Mouse (Mus musculus): Measurements from ENCODE around the gene Npas2. TPM values are rescaled to one million over a fixed set of nuclear protein-coding genes. Genes with fewer than 3 reads are reported as not detected.

Gene Npas2
- polyA plus RNA-seq, 1 experiment from 2014 or later: 0.11 TPM

DNA sequence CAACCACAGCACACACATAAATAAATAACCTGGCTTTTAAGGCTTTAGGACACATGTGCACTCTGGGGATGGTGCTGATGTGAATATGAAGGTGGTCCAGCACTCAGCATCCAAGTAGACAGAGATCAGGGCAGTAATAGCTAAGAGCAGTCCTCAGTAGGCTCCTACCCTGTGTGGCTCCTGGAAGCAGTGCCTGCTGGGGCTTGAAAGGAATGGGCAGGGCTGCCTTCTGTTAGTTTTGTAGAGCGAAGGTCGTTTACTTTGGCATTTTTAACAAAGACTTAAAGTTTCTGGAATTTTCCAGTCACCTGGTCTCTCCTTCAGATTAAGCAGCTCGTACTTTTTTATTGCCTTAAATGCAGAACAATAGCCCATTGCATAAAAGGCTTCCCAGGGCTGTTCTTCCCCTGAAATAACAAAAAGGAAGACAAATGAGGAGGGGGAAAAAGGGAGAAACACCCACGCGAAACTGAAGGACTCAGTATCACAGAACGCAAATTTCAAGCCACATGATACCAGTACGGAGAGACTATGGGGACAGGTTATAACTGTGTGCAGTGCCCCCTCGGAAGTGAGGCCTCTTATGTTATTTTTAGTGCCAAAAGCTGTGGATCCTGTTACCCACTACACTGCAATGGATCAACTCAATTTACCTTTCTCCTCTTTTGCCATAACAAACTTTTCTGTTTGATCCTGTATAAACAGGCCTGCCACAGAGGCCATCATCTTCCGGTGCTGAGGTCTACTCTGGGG is 44.1 kb downstream of the Npas2 start:
- ATAC-seq (replicated peaks; ENCODE audit: low FRiP score): no peak
- Histone ChIP-seq H3K4me2 (no peak overlapping the region), H3K36me3 (ENCODE audit: control insufficient read depth, insufficient read depth, low read length) (no peaks in the 10 kb centered on the region), H3K27me3 (replicated peaks; ENCODE audit: control insufficient read depth, insufficient read depth, low read length) (no peaks in the 10 kb centered on the region), H3K9me3 (ENCODE audit: control insufficient read depth, low read length) (no peaks in the 10 kb centered on the region), H3K4me1 (replicated peaks; ENCODE audit: control insufficient read depth, insufficient read depth, low read length) (no peaks in the 10 kb centered on the region), H3K27ac (ENCODE audit: low read depth, low read length) (no peak overlapping the region), H3K9ac (ENCODE audit: low read depth, low read length) (no peak overlapping the region), H3K4me3 (ENCODE audit: low read depth, low read length) (no peak overlapping the region)
- 78% methylated on average over 9 of the region's 9 CpGs for WGBS
- DNase-seq (ENCODE audit: low spot score): no peak

GRCm38 (mm10) chr1:39240860-39241584 is 47.5 kb downstream of the Npas2 start:
- H3K9ac ChIP-seq (ENCODE audit: low read depth, low read length): no peak overlapping the region
- H3K4me3 ChIP-seq (ENCODE audit: low read depth, low read length): no peak overlapping the region
- no peaks in the 10 kb centered on the region for H3K4me1 ChIP-seq (replicated peaks; ENCODE audit: control insufficient read depth, insufficient read depth, low read length)
- no peaks in the 10 kb centered on the region for H3K27me3 ChIP-seq (replicated peaks; ENCODE audit: control insufficient read depth, insufficient read depth, low read length)
- no peak overlapping the region for H3K4me2 ChIP-seq
- DNase-seq (ENCODE audit: low spot score) (no peak), ATAC-seq (replicated peaks; ENCODE audit: low FRiP score) (no peak)
- no peak overlapping the region for H3K27ac ChIP-seq (ENCODE audit: low read depth, low read length)
- H3K9me3 ChIP-seq (ENCODE audit: control insufficient read depth, low read length): no peaks in the 10 kb centered on the region
- H3K36me3 ChIP-seq (ENCODE audit: control insufficient read depth, insufficient read depth, low read length): no peaks in the 10 kb centered on the region
- WGBS: 82% methylated on average over 6 of the region's 6 CpGs

DNA sequence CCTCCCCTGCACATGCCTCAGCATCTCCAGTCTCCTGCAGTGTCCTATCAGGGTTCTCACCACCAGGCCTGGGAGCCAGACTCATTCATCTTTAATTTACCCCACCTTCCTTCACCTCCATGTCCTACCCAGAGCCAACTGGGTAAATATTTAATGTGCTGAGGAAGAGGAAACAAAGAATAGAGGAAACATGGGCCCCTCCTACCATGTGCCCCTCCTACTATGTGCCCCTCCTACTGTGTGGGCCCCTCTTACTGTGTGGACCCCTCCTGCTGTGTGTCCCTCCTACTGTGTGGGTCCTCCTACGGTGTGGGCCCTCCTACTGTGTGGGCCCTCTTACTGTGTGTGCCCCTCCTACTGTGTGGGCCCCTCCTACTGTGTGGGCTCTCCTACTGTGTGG is 51.2 kb downstream of the Npas2 start:
- H3K4me3 ChIP-seq (ENCODE audit: low read depth, low read length): no peak overlapping the region
- DNase-seq (ENCODE audit: low spot score) (no peak), ATAC-seq (replicated peaks; ENCODE audit: low FRiP score) (no peak)
- H3K4me2 ChIP-seq: no peak overlapping the region
- no peaks in the 10 kb centered on the region for H3K36me3 ChIP-seq (ENCODE audit: control insufficient read depth, insufficient read depth, low read length)
- H3K27ac ChIP-seq (ENCODE audit: low read depth, low read length): no peak overlapping the region
- no peak overlapping the region for H3K9ac ChIP-seq (ENCODE audit: low read depth, low read length)
- no peaks in the 10 kb centered on the region for H3K4me1 ChIP-seq (replicated peaks; ENCODE audit: control insufficient read depth, insufficient read depth, low read length)
- no peaks in the 10 kb centered on the region for H3K9me3 ChIP-seq (ENCODE audit: control insufficient read depth, low read length)
- H3K27me3 ChIP-seq (replicated peaks; ENCODE audit: control insufficient read depth, insufficient read depth, low read length): no peaks in the 10 kb centered on the region
- 56% methylated on average over 1 of the region's 1 CpGs for WGBS

DNA sequence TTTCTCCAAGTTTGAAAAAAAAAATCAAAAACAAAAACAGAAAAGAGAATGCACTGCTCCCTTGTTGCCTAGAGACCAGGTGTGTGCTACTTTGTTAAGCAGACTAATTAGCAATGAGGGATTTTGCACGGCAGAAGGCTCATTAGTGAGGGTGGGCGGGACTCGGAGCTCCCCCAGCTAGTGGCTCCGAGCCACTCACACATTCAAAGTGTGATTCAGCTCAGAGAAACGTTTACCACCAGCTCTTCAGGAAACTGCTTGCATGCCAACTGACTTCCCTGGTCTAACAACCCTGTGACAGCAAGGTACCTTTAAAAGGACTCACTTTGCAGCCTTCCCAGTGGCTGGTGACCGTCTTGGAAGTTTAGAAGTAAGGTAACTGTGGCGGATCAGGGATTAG is 58.1 kb downstream of the Npas2 start:
- H3K27me3 ChIP-seq (replicated peaks; ENCODE audit: control insufficient read depth, insufficient read depth, low read length): no peaks in the 10 kb centered on the region
- H3K4me2 ChIP-seq: no peak overlapping the region
- no peaks in the 10 kb centered on the region for H3K9me3 ChIP-seq (ENCODE audit: control insufficient read depth, low read length)
- ATAC-seq (replicated peaks; ENCODE audit: low FRiP score) (no peak), DNase-seq (ENCODE audit: low spot score) (no peak)
- no peak overlapping the region for H3K9ac ChIP-seq (ENCODE audit: low read depth, low read length)
- H3K4me3 ChIP-seq (ENCODE audit: low read depth, low read length): no peak overlapping the region
- H3K4me1 ChIP-seq (replicated peaks; ENCODE audit: control insufficient read depth, insufficient read depth, low read length): no peaks in the 10 kb centered on the region
- H3K27ac ChIP-seq (ENCODE audit: low read depth, low read length): no peak overlapping the region
- WGBS: 47% methylated on average over 7 of the region's 7 CpGs
- no peaks in the 10 kb centered on the region for H3K36me3 ChIP-seq (ENCODE audit: control insufficient read depth, insufficient read depth, low read length)

DNA sequence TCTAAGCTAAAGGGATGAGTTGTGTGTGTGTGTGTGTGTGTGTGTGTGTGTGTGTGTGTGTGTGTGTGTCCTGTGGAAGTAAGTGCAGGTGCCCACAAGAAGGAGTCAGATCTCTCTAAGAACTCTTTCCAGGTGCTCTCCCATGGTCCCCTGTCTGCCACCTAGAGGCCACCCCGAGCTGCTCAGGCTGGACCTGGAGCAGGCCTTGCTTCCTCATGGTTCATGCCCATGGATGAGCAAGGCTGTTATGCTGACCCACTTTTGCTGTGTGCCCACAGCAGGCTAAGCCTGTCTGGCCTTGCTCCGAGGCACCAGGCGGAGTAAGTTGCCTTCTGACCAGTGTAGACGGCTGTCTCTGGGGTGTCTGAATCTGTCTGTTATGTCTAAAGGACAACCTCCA is 60.2 kb downstream of the Npas2 start:
- no peaks in the 10 kb centered on the region for H3K36me3 ChIP-seq (ENCODE audit: control insufficient read depth, insufficient read depth, low read length)
- no peak overlapping the region for H3K27ac ChIP-seq (ENCODE audit: low read depth, low read length)
- DNase-seq (ENCODE audit: low spot score) (no peak), ATAC-seq (replicated peaks; ENCODE audit: low FRiP score) (no peak)
- no peaks in the 10 kb centered on the region for H3K27me3 ChIP-seq (replicated peaks; ENCODE audit: control insufficient read depth, insufficient read depth, low read length)
- no peak overlapping the region for H3K4me3 ChIP-seq (ENCODE audit: low read depth, low read length)
- H3K4me2 ChIP-seq: no peak overlapping the region
- H3K9me3 ChIP-seq (ENCODE audit: control insufficient read depth, low read length): no peaks in the 10 kb centered on the region
- WGBS: 76% methylated on average over 4 of the region's 4 CpGs
- H3K9ac ChIP-seq (ENCODE audit: low read depth, low read length): no peak overlapping the region
- H3K4me1 ChIP-seq (replicated peaks; ENCODE audit: control insufficient read depth, insufficient read depth, low read length): no peaks in the 10 kb centered on the region

- no peaks in the 10 kb centered on the region for H3K9me3 ChIP-seq (ENCODE audit: control insufficient read depth, low read length)
- H3K4me1 ChIP-seq (replicated peaks; ENCODE audit: control insufficient read depth, insufficient read depth, low read length): no peaks in the 10 kb centered on the region
- H3K4me3 ChIP-seq (ENCODE audit: low read depth, low read length): no peak overlapping the region
- 75% methylated on average over 9 of the region's 9 CpGs for WGBS
- no peak overlapping the region for H3K9ac ChIP-seq (ENCODE audit: low read depth, low read length)
- DNase-seq (ENCODE audit: low spot score) (no peak), ATAC-seq (replicated peaks; ENCODE audit: low FRiP score) (no peak)
- H3K4me2 ChIP-seq: no peak overlapping the region
- H3K27me3 ChIP-seq (replicated peaks; ENCODE audit: control insufficient read depth, insufficient read depth, low read length): no peaks in the 10 kb centered on the region
- no peak overlapping the region for H3K27ac ChIP-seq (ENCODE audit: low read depth, low read length)
- H3K36me3 ChIP-seq (ENCODE audit: control insufficient read depth, insufficient read depth, low read length): no peaks in the 10 kb centered on the region
These were observed 62.5 kb downstream of the Npas2 start for GRCm38 (mm10) chr1:39256051-39256450.

GRCm38 (mm10) chr1:39256513-39257330 is 63.2 kb downstream of the Npas2 start:
- no peak overlapping the region for H3K4me3 ChIP-seq (ENCODE audit: low read depth, low read length)
- no peaks in the 10 kb centered on the region for H3K36me3 ChIP-seq (ENCODE audit: control insufficient read depth, insufficient read depth, low read length)
- H3K4me1 ChIP-seq (replicated peaks; ENCODE audit: control insufficient read depth, insufficient read depth, low read length): no peaks in the 10 kb centered on the region
- WGBS: 74% methylated on average over 8 of the region's 8 CpGs
- H3K9ac ChIP-seq (ENCODE audit: low read depth, low read length): no peak overlapping the region
- no peaks in the 10 kb centered on the region for H3K9me3 ChIP-seq (ENCODE audit: control insufficient read depth, low read length)
- DNase-seq (ENCODE audit: low spot score) (no peak), ATAC-seq (replicated peaks; ENCODE audit: low FRiP score) (no peak)
- no peak overlapping the region for H3K27ac ChIP-seq (ENCODE audit: low read depth, low read length)
- H3K4me2 ChIP-seq: no peak overlapping the region
- H3K27me3 ChIP-seq (replicated peaks; ENCODE audit: control insufficient read depth, insufficient read depth, low read length): no peaks in the 10 kb centered on the region

GRCm38 (mm10) chr1:39257331-39257594 is 63.7 kb downstream of the Npas2 start:
- Histone ChIP-seq H3K4me1 (replicated peaks; ENCODE audit: control insufficient read depth, insufficient read depth, low read length) (no peaks in the 10 kb centered on the region), H3K4me3 (ENCODE audit: low read depth, low read length) (no peak overlapping the region), H3K27ac (ENCODE audit: low read depth, low read length) (no peak overlapping the region), H3K9me3 (ENCODE audit: control insufficient read depth, low read length) (no peaks in the 10 kb centered on the region), H3K4me2 (no peak overlapping the region), H3K9ac (ENCODE audit: low read depth, low read length) (no peak overlapping the region), H3K36me3 (ENCODE audit: control insufficient read depth, insufficient read depth, low read length) (no peaks in the 10 kb centered on the region), H3K27me3 (replicated peaks; ENCODE audit: control insufficient read depth, insufficient read depth, low read length) (no peaks in the 10 kb centered on the region)
- ATAC-seq (replicated peaks; ENCODE audit: low FRiP score) (no peak), DNase-seq (ENCODE audit: low spot score) (no peak)
- WGBS: 62% methylated on average over 3 of the region's 3 CpGs

All from liver, embryonic 11.5 days (tissue).